In genomic region chr19:37248199-37248598, GRCm38 (mm10) we compare ENCODE assay signal across 22 mouse cellular contexts. TPM values are rescaled to one million over a fixed set of nuclear protein-coding genes. Genes with fewer than 3 reads are reported as not detected.
DNase-seq lines count a peak whose midpoint lies in the region; ATAC-seq lines count a peak whose summit lies in the region.
"Had no signal": no experiment of that assay in that cellular context is flagged by ENCODE, and none has a peak within 500 bp of the region (broad histone marks: within the 10 kb centered on the region; RNA-seq: fewer than 3 reads in every experiment).

No protein-coding gene starts in this region.

- no peak overlapping the region for H3K4me3 ChIP-seq in liver, embryonic 11.5 days (ENCODE audit: low read depth, low read length)
- H3K4me3 ChIP-seq in hindbrain, embryonic 10.5 days: no peak overlapping the region
- H3K4me3 ChIP-seq: embryonic facial prominence, embryonic 10.5 days; embryonic facial prominence, embryonic 12.5 days; forebrain, embryonic 13.5 days; forebrain, embryonic 15.5 days had no signal

- DNase-seq in A20 (ENCODE audit: low read depth, low spot score): peak; percentile 78
- no peak for DNase-seq in liver, embryonic 11.5 days (ENCODE audit: low spot score)
- no peak for DNase-seq in hindbrain, embryonic 10.5 days (ENCODE audit: low spot score)
- DNase-seq in spleen, postnatal 10 days (ENCODE audit: low spot score in 2 of 2): no peak
- DNase-seq: adrenal gland, adult 8-10 months; adrenal gland, postnatal 14 days; adrenal gland, postnatal 36 days; cerebellum, adult 11-12 months; cerebellum, adult 2 months; cerebellum, adult 9-10 months; cerebellum, postnatal 14 days; cerebellum, postnatal 36 days; forebrain, postnatal 0 days had no signal

- H3K27ac ChIP-seq in liver, embryonic 11.5 days (ENCODE audit: low read depth, low read length): no peak overlapping the region
- no peak overlapping the region for H3K27ac ChIP-seq in hindbrain, embryonic 10.5 days
- H3K27ac ChIP-seq: embryonic facial prominence, embryonic 10.5 days; embryonic facial prominence, embryonic 12.5 days; forebrain, embryonic 13.5 days; forebrain, embryonic 15.5 days had no signal

- H3K4me2 ChIP-seq in liver, embryonic 11.5 days: no peak overlapping the region
- H3K4me2 ChIP-seq: embryonic facial prominence, embryonic 12.5 days; forebrain, embryonic 13.5 days; forebrain, embryonic 15.5 days had no signal

- ATAC-seq in common myeloid progenitor, adult 5-6 weeks (replicated peaks; ENCODE audit: low read depth, poor library complexity, severe bottlenecking): peak; percentile 67
- peak; percentile 64 for ATAC-seq in megakaryocyte, adult 5-6 weeks (ENCODE audit: poor library complexity, severe bottlenecking)
- ATAC-seq in liver, embryonic 11.5 days (replicated peaks; ENCODE audit: low FRiP score): no peak
- ATAC-seq: activated CD4-positive, CD25-positive, alpha-beta regulatory T cell, adult 4 months; forebrain, embryonic 13.5 days; forebrain, embryonic 15.5 days; forebrain, postnatal 0 days; Patski had no signal

- no peaks in the 10 kb centered on the region for H3K27me3 ChIP-seq in liver, embryonic 11.5 days (replicated peaks; ENCODE audit: control insufficient read depth, insufficient read depth, low read length)
- H3K27me3 ChIP-seq in hindbrain, embryonic 10.5 days (ENCODE audit: insufficient read depth, poor library complexity, severe bottlenecking): no peaks in the 10 kb centered on the region
- H3K27me3 ChIP-seq: embryonic facial prominence, embryonic 12.5 days; forebrain, embryonic 13.5 days; forebrain, embryonic 15.5 days had no signal

- H3K9ac ChIP-seq in liver, embryonic 11.5 days (ENCODE audit: low read depth, low read length): no peak overlapping the region
- H3K9ac ChIP-seq: embryonic facial prominence, embryonic 12.5 days; forebrain, embryonic 13.5 days; forebrain, embryonic 15.5 days; forebrain, postnatal 0 days had no signal

- H3K4me1 ChIP-seq in liver, embryonic 11.5 days (replicated peaks; ENCODE audit: control insufficient read depth, insufficient read depth, low read length): no peaks in the 10 kb centered on the region
- no peaks in the 10 kb centered on the region for H3K4me1 ChIP-seq in hindbrain, embryonic 10.5 days (replicated peaks)
- H3K4me1 ChIP-seq: embryonic facial prominence, embryonic 10.5 days; embryonic facial prominence, embryonic 12.5 days; forebrain, embryonic 13.5 days; forebrain, embryonic 15.5 days had no signal

- 72% methylated on average over 3 of the region's 3 CpGs for WGBS in liver, embryonic 11.5 days
- 85% methylated on average over 3 of the region's 3 CpGs for WGBS in hindbrain, embryonic 10.5 days

- no peaks in the 10 kb centered on the region for H3K9me3 ChIP-seq in liver, embryonic 11.5 days (ENCODE audit: control insufficient read depth, low read length)
- H3K9me3 ChIP-seq in hindbrain, embryonic 10.5 days: 0 out of 2 replicates have a peak, but pooled peaks cover 2% of the 10 kb centered on the region
- H3K9me3 ChIP-seq: embryonic facial prominence, embryonic 10.5 days; embryonic facial prominence, embryonic 12.5 days; forebrain, embryonic 15.5 days had no signal

- H3K36me3 ChIP-seq in liver, embryonic 11.5 days (ENCODE audit: control insufficient read depth, insufficient read depth, low read length): no peaks in the 10 kb centered on the region
- no peaks in the 10 kb centered on the region for H3K36me3 ChIP-seq in hindbrain, embryonic 10.5 days
- H3K36me3 ChIP-seq: embryonic facial prominence, embryonic 10.5 days; embryonic facial prominence, embryonic 12.5 days; forebrain, embryonic 15.5 days; G1E had no signal

RNA-seq across cellular contexts. Expression of gene Cpeb3, which starts 39.8 kb away (rescaled TPM):
- 0.53 and 1.3 TPM in 2 replicates for total RNA-seq in common myeloid progenitor, adult 5-6 weeks (2017)
- 0.58 and 1.2 TPM in 2 replicates for total RNA-seq in megakaryocyte, adult 5-6 weeks (2015)
- 0.37 and 1.3 TPM in 2 replicates for total RNA-seq in megakaryocyte, adult 5-6 weeks (2017)
- polyA plus RNA-seq in liver, embryonic 11.5 days (2014; fragmentation: Nextera tagmentation; extraction: Ambion mirVana): 1.3 and 2.0 TPM in 2 replicates
- 0.87 and 2.9 TPM in 2 replicates for polyA plus RNA-seq in hindbrain, embryonic 10.5 days (2016; fragmentation: Nextera tagmentation; extraction: Ambion mirVana)

RNA-seq across cellular contexts. Expression of gene March5, which starts 40.9 kb away (rescaled TPM):
- 77.4 and 101 TPM in 2 replicates for total RNA-seq in common myeloid progenitor, adult 5-6 weeks (2017)
- 84.3 and 90.3 TPM in 2 replicates for total RNA-seq in megakaryocyte, adult 5-6 weeks (2015)
- total RNA-seq in megakaryocyte, adult 5-6 weeks (2017): 52.5 and 52.6 TPM in 2 replicates
- polyA plus RNA-seq in liver, embryonic 11.5 days (2014; fragmentation: Nextera tagmentation; extraction: Ambion mirVana): 117 and 130 TPM in 2 replicates
- 112 and 116 TPM in 2 replicates for polyA plus RNA-seq in hindbrain, embryonic 10.5 days (2016; fragmentation: Nextera tagmentation; extraction: Ambion mirVana)
